Mouse (Mus musculus) heart, adult 18-20 months (tissue): ENCODE measurements at regions not wholly inside any gene's neighbourhood (a gene's known extent, or its start where the extent isn't known, plus 50 kb on each side); places are given as distances from the start of the nearest gene placed in this dataset.
"Not testable (repeated sequence)": the region's sequence is repeated elsewhere in the genome, so short reads cannot be mapped to it uniquely, and the experiment has no call there.

ENCODE experiments used
- DNase-seq, 2 experiments: peaks; one replicate each; pipeline ENCODE4 v3.0.0; 2021 to 2022; ENCODE audit warnings: mixed read lengths in 1 of 2

DNA sequence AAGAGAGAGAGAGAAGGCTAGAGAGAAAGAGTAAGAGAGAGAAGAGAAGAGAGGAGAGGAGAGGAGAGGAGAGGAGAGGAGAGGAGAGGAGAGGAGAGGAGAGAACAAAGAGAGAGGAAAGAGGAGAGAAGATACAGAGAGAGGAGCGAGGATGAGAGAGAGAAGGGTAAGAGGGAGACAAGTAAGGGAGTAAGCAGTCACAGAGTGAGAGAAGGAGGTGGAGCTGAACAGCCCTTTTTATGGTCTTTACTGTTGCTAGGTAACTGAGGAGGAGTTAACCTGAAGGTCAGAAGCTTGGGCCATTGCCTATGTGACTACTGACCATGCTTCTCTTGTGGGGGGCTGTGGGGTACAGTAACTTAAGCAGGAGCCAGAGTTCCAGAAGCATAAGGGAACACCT, 430.2 kb downstream of the 1190002N15Rik start:
- not testable (repeated sequence) for DNase-seq

GRCm38 (mm10) chr9:94104669-94105068, 433.2 kb downstream of the 1190002N15Rik start:
- no peak for DNase-seq

GRCm38 (mm10) chr9:94101958-94102357, 435.9 kb downstream of the 1190002N15Rik start:
- no peak for DNase-seq

- DNase-seq = no peak
These were observed 443.1 kb downstream of the 1190002N15Rik start for GRCm38 (mm10) chr9:94094800-94095199.

DNA sequence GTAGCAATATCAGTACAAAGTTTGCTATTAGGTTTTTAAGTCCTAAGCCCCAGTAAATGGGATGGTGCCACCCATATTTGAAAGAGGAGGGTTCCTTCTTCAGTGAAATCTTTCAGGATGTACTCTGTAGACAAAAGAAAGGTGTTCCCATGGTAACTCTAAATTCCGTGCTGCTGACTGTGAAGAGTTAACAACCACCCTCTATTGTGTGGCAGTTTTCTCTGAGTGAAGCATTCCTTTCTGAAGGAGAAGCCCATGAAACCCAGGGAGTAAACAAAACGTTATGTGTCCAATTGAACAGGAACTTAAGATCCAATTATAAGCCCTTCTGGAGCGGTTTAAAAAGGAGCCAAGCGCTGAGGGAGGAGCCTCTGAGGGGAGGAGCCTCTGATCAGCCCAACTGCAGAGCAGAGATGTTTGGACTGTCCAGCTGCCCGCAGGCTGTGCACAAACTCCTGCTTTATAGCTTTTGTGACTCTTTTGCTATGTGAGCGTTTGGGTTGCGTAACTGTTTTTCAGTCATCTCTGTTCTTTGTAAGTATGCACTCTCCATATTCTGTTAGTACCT, 446.1 kb downstream of the 1190002N15Rik start:
- no peak for DNase-seq

GRCm38 (mm10) chr9:94089759-94090158, 448.1 kb downstream of the 1190002N15Rik start:
- no peak for DNase-seq

DNA sequence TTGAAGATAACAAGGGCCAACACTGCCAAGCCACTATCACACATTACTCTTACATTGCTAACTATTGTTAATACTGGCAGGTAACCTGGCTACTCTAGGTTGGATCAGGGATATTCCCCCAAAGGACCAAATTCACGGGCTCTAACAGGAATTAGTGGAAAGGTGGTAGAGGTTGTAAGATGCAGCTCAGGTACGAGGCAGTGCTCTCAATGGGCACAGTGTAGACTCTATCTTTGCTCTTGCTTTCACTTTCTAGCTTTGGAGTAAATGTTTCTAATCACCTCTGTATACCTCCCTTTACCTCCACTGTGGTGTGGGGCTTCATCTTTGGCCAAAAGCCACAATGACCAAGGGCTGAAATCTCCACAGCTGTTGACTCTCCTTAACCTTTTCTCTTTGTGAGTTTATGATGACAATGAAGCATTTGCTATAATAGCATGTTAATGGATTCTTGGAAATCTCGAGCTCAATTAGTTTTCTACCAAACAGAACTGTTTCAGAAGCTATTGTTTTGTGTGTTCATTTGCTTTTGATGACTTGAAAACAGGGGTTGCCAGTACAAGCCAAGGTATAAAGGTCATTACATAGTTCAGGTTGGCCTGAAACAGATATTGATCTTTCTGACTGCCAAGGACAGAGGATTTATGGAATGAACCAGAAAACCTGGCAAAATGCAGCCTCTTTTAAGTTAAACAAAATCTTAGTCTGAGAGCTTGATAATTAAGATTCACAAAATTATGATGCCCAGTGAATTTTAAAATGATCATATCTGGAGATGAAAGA, 454.1 kb downstream of the 1190002N15Rik start:
- no peak for DNase-seq

GRCm38 (mm10) chr9:94074904-94075303, 463.0 kb downstream of the 1190002N15Rik start:
- DNase-seq = no peak

DNA sequence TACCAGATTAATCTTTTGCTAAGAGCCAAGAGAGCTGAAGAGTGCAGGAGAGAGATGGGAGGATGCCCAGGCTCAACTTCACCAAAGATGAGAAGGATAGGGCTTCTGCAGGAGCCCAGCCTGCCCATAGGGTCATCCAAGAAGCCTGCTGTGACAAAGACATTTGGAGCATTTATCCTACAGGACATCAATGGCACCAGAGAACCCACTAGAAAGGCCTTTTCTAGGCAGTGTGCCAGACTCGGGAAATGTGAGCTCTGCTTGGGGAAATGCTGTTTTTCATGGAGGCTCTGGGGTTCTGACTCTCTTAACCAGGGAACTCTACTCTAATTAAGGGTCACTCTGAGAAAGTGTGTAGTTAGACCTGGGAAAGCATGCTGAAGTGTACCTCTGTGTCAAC, 470.8 kb downstream of the 1190002N15Rik start:
- no peak for DNase-seq

DNA sequence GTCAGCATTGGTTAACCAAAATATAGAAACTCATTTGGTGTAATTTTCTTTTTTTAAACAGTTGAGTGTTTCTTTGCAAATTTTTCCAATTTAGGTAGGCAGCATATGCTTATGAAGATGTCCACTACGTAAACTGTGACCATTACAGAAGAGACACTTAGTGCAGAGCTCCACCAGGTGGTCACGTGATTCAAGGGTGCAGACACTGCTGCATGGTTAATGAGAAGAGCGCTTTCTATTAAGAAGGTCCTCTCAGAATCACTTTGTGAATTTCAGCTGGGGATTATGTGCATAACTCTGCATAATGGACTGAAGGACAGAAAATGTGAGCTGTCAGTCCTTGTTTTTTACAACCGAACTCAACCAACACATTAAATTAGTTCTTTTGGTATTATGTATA, 484.7 kb downstream of the 1190002N15Rik start:
- no peak for DNase-seq

DNA sequence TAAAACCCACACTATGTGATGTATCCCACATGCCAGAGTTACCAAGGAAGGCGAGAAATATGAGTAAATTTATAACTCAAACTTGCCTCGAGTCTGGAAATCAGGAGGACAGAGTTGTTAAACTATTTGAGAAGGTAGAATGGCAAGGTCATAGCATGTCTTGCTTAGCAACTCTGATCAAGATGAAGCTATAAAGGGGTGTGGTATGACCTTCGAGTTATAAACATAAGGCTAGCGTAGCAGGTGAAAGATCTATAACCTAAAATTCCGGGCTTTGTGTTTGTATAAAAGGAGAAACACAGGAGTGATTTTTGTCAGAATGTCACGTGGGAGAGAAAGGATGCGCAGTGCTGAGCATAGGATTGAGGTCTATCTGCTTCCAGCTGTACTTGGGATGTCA, 490.0 kb downstream of the 1190002N15Rik start:
- DNase-seq = no peak

GRCm38 (mm10) chr9:94045462-94046126, 492.3 kb downstream of the 1190002N15Rik start:
- no peak for DNase-seq

DNA sequence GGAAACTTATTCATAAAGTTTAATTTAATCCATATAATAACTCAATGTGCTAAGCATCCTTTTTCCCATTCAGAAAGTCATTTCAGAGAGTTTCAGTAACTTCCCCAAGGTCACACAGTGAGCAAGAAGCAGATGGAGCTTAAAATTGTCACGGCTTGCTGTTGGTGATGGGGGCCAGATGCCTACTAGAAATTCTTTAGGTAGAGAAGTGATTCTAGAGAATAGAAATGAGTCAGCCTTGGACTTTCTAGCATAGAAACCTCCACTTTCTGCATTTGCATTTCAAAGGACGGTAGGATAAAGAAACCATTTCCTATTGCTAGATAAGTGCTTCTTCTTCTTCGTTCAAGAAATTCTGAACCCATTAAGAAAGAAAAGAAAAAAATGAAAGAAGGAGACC, 514.1 kb downstream of the 1190002N15Rik start:
- no peak for DNase-seq

GRCm38 (mm10) chr9:94021293-94021903, 516.5 kb downstream of the 1190002N15Rik start:
- no peak for DNase-seq

DNA sequence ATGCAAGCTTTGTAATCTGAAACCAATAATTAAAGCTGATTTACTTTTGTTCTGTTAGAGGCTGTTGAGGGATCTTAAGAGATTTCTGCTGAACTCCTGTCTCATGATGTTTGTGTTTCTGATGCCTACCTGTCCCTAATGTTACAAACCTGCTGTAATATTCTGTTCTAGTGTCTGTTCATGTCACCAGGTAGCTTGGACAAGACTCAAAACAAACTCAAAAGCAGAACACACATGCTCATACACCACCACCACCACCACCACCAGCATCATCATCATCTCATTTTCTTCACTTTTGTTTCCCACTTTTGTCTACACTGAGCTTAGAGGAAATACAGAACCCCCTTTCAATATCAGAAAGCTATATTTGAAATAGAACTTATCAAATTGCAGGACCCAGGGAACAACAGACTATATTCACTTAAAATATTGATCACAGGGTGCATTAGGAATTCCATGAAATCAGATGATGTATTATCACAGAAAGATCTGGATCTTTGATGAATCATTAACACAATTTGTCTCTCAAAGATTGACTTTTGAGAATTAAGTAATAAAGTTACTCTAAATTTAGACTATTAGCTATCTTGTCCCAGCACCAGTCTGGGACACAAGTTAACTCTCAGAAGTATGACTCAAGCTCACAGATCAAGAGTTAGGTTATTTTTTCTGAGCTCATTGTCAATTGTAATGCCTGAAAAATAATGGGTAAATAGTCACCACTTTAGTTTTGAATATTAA, 521.0 kb downstream of the 1190002N15Rik start:
- no peak for DNase-seq

DNA sequence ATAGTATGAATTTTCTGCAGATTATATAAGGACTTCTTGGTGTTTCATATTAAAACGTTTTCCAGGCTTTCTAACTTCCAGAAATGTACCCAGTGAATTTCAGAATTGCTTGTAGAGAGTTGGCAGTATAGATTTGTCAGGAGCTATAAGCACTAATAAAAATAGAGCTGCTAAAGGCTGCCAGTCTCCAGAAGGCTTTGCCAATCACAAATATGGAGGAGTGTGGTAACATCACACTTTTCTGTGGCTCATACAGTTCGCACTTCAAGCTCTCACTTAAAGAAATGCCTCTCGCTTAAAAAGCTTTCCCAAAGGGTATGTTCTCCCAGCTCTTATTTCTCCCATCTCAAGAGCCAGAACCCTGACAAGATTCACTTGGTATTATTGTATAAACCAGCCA, 545.7 kb downstream of the 1190002N15Rik start:
- DNase-seq = no peak

- no peak for DNase-seq
These were observed 546.7 kb downstream of the 1190002N15Rik start for GRCm38 (mm10) chr9:93991141-93991540.

GRCm38 (mm10) chr9:93981136-93981535, 556.7 kb downstream of the 1190002N15Rik start:
- DNase-seq = no peak

GRCm38 (mm10) chr9:93969691-93970284, 568.1 kb downstream of the 1190002N15Rik start:
- DNase-seq = no peak

DNA sequence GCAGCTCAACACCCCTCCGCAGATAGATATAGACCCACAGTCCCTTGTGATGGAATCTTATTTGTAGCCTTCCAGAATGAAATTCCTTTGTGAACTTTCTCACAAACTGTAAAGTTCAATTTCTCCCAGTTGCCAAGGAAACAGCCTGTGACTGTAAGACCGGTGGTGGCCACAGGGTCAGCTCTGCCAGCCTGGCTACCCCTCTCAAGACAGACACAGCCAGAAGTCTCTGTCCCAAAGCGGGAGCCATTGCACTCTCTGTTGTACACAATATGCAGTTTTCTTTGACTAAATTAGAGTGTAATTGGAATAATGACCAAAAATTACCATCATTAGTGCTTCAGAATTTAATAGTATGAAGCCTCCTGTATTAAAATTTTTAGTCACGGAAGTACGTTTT, 568.8 kb downstream of the 1190002N15Rik start:
- DNase-seq = no peak

GRCm38 (mm10) chr9:93955235-93956040, 582.4 kb downstream of the 1190002N15Rik start:
- DNase-seq = no peak
